Mouse (Mus musculus): ENCODE data around the gene Hmbs. TPM values are rescaled to one million over a fixed set of nuclear protein-coding genes. Genes with fewer than 3 reads are reported as not detected.
A peak's percentile ranks its signal among the peaks of the same experiment; 100 is the strongest.

Hmbs gene
- total RNA-seq, 4 experiments from 2014 or later = 42.1 to 48.8 (median 45.4) TPM

- peak; percentile 33 for DNase-seq (ENCODE audit: low spot score)
These were observed 51.5 kb downstream of the Hmbs start for GRCm38 (mm10) chr9:44292490-44292889.

GRCm38 (mm10) chr9:44288959-44289291 lies 55.1 kb downstream of the Hmbs start:
- no peak for DNase-seq (ENCODE audit: low spot score)

DNA sequence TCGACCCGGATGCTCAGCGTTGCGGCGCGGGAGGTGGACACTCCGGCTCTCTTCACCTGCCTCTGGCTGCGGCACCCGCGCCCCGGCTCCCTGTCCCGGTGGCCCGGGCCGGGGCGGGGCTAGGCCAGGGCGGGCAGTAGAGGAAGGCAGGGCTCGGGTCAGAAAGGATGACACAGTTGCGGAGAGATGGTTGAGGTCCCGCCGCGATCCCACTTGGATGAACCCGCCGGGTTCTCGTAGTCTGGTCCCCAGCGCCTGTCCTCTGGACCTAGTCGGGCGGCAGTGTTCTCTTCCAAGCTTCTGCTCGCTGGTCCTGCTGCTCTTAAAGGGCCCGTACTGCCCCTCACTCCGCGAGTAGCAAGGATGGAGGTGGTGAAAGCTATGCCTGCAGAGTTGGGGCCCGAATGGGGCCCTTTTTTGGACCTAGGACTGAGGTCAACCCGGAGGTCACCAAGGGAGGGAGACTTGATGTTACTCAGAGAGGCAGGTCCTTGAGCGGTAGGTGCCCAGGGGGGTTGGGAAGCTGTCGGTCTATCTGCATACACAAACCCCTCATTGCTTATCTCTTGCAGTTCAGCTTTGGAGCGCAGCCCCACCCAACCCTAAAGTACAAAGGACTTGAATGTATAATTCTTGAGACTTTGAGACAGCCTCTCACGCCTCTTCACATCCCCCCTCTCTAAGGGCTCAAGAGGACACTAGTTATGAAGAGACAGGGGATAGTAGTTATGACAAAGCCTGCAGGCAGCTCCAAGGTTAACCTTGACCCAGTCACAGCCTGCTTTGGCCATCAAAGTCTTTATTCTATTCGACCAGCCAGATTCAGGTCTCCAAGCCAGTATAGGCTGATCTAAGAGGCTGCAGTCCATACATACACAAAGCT lies 55.7 kb downstream of the Hmbs start, which contains the start of gene Abcg4:
Gene Abcg4, minus strand, starts transcription at position 540 of the 883 bp plus-strand sequence.
- no peak for DNase-seq (ENCODE audit: low spot score)

- no peak for DNase-seq (ENCODE audit: low spot score)
These were observed 56.5 kb downstream of the Hmbs start for GRCm38 (mm10) chr9:44287401-44288075.

DNA sequence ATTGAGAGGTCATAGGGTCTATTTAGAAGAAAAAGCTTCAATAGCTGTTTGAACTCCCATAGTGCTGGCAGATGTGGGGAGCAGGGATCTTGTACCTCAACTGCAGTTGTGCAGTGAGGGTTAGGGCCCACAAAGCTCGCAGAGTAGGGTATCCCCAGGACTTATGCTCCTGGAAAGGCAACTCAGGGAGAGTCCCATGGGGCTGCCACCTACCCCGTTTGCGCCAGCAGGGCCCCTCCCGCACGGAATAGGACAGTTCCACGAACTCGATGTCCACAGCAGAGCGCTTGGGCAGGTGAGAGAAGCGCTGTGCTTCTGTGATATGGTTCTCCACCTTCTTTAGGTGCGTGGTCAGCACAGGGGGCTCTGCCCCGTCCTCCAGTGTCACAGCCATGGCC lies 57.0 kb downstream of the Hmbs start:
- DNase-seq (ENCODE audit: low spot score) = no peak

Small RNA genes within 50 kb of the gene (microRNA-seq; reads per million reads assigned to microRNA genes)
- gene Gm44335 = not detected

Other genes with a start within 250 kb of the Hmbs start
- not detected for gene Mfrp, start 242.5 kb downstream of the Hmbs start, total RNA-seq (2022)
- 10 to 100 TPM in 1 of 4 experiments, 1 to 10 TPM in 3; 7.6 to 12.9 (median 8.9) TPM for gene C1qtnf5, start 237.0 kb downstream of the Hmbs start, total RNA-seq (2022)
- under 1 TPM; 0.11 to 0.47 (median 0.30) TPM for gene Gm49380, start 230.7 kb downstream of the Hmbs start, total RNA-seq (2022)
- gene Rnf26, start 230.7 kb downstream of the Hmbs start, total RNA-seq (2022) = 1 to 10 TPM; 5.2 to 7.0 (median 6.4) TPM
- gene Mcam, start 209.8 kb downstream of the Hmbs start, total RNA-seq (2022) = 10 to 100 TPM; 20.5 to 35.2 (median 28.1) TPM
- 10 to 100 TPM; 14.8 to 18.9 (median 17.4) TPM for gene Cbl, start 110.2 kb downstream of the Hmbs start, total RNA-seq (2022)
- not detected for gene Ccdc153, start 103.6 kb downstream of the Hmbs start, total RNA-seq (2022)
- 1 to 10 TPM; 3.6 to 7.1 (median 6.0) TPM for gene Pdzd3, start 92.8 kb downstream of the Hmbs start, total RNA-seq (2022)
- gene Nlrx1, start 75.6 kb downstream of the Hmbs start, total RNA-seq (2022) = 10 to 100 TPM; 20.3 to 25.8 (median 24.9) TPM
- 1 to 10 TPM in 1 of 4 experiments, under 1 TPM in 3; 0.30 to 1.5 (median 0.52) TPM for gene Abcg4, start 55.6 kb downstream of the Hmbs start, total RNA-seq (2022)
- gene Hinfp, start 38.6 kb downstream of the Hmbs start, total RNA-seq (2022) = 1 to 10 TPM; 4.5 to 7.2 (median 6.3) TPM
- 10 to 100 TPM; 12.7 to 19.2 (median 14.1) TPM for gene C2cd2l, start 23.9 kb downstream of the Hmbs start, total RNA-seq (2022)
- 10 to 100 TPM; 19.4 to 23.5 (median 20.5) TPM for gene Dpagt1, start 18.2 kb downstream of the Hmbs start, total RNA-seq (2022)
- gene H2afx, start 9.5 kb downstream of the Hmbs start, total RNA-seq (2022) = 10 to 100 TPM; 10.5 to 12.3 (median 11.4) TPM
- gene Vps11, start 17.4 kb upstream of the Hmbs start, total RNA-seq (2022) = 10 to 100 TPM; 15.3 to 20.2 (median 16.5) TPM
- gene Hyou1, start 35.3 kb upstream of the Hmbs start, total RNA-seq (2022) = 10 to 100 TPM; 50.4 to 82.6 (median 67.0) TPM
- gene Slc37a4, start 52.6 kb upstream of the Hmbs start, total RNA-seq (2022) = 10 to 100 TPM; 22.5 to 24.5 (median 22.9) TPM
- 100 to 1,000 TPM; 784 to 974 (median 849) TPM for gene Rps25, start 62.9 kb upstream of the Hmbs start, total RNA-seq (2022)
- gene Trappc4, start 63.4 kb upstream of the Hmbs start, total RNA-seq (2022) = 10 to 100 TPM; 38.3 to 42.9 (median 41.2) TPM
- 1 to 10 TPM; 4.9 to 8.0 (median 5.5) TPM for gene Ccdc84, start 74.3 kb upstream of the Hmbs start, total RNA-seq (2022)
- not detected for gene Foxr1, start 96.9 kb upstream of the Hmbs start, total RNA-seq (2022)
- under 1 TPM in 2 of 4 experiments, not detected in 2; 0.26 to 0.28 TPM for gene Upk2, start 110.7 kb upstream of the Hmbs start, total RNA-seq (2022)
- 10 to 100 TPM; 51.6 to 56.9 (median 53.9) TPM for gene Bcl9l, start 138.6 kb upstream of the Hmbs start, total RNA-seq (2022)
- under 1 TPM in 3 of 4 experiments, not detected in 1; 0.11 to 0.72 (median 0.14) TPM for gene Cxcr5, start 217.6 kb upstream of the Hmbs start, total RNA-seq (2022)